Comparison of ENCODE assay signal across 8 mouse cellular contexts in the genomic region with DNA sequence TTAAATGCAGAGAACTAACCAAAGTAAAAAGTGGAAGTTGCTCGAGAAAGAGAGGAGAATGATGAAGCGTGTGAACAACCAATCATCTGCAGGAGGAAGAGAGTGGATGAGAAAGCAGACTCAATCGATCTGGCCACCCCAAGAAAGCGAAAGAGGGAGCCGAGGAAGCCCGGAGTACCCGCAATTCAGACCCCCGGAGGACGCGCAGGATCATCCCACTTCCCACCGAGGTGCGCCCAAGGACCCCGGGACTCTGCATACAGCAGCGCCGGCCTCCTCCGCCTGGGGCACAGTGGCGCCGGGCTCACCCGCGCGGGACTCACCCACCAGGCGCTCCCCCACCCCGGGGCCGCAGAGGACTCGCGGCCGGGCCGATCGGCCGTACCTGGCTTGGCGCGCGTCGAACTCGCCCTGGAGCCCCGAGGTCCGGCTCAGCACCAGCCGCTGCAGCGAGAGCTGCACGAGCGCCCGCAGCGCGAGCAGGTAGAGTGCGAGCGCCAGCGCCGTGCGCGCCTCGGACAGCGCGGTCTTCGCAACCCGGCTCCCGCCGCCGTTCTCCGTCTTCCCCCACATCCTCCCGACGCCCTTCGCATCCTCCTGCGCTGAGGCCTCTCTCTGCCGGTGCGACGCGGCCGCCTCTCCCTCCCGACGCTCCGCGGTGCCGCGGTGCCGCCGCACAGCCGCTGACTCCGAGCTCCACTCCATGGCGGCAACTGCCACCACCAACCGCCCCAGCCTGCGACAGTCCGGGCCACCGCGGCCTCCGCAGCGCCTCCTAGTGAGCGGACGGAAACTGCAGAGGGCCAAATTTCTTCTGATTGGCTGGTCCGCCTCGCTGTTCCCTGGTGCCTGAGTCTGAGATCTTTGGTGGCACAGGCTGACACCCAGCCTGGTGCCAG. TPM values are rescaled to one million over a fixed set of nuclear protein-coding genes. Genes with fewer than 3 reads are reported as not detected.
DNase-seq lines count a peak whose midpoint lies in the region; ATAC-seq and TF ChIP-seq lines count a peak whose summit lies in the region.

A gene (minus strand): TSS at position 765 of the 899 bp plus-strand sequence.

- H3K4me3 ChIP-seq in bone marrow macrophage, adult 2 months (ENCODE audit: insufficient read depth, low read length), result peak within 1 kb of the TSS; percentile 87
- peak within 1 kb of the TSS; percentile 68 for H3K4me3 ChIP-seq in embryonic fibroblast, embryonic 13.5 days (ENCODE audit: insufficient read depth, low read length)
- H3K4me3 ChIP-seq in heart, embryonic 10.5 days, result peak within 1 kb of the TSS; percentile 84
- H3K4me3 ChIP-seq in kidney, embryonic 15.5 days (replicated peaks), result peak within 1 kb of the TSS; percentile 94

- no peaks in the 10 kb centered on the region for H3K4me1 ChIP-seq in bone marrow macrophage, adult 2 months (ENCODE audit: control insufficient read depth, insufficient read depth, low read length)
- H3K4me1 ChIP-seq in embryonic fibroblast, embryonic 13.5 days (ENCODE audit: control insufficient read depth, insufficient read depth, low read length), result no peaks in the 10 kb centered on the region
- 0 out of 2 replicates have a peak, but pooled peaks cover 2% of the 10 kb centered on the region for H3K4me1 ChIP-seq in heart, embryonic 10.5 days
- peaks cover 3% of the 10 kb centered on the region; the same call in 1 of the 2 replicates for H3K4me1 ChIP-seq in kidney, embryonic 15.5 days

- H3K4me2 ChIP-seq in kidney, embryonic 15.5 days, result peak within 1 kb of the TSS; percentile 72

- H3K27ac ChIP-seq in bone marrow macrophage, adult 2 months (ENCODE audit: insufficient read depth, low read depth, low read length), result peak within 1 kb of the TSS; percentile 36
- H3K27ac ChIP-seq in embryonic fibroblast, embryonic 13.5 days (ENCODE audit: insufficient read depth, low read length), result 0 out of 2 replicates have a peak within 1 kb of the TSS, but pooled peaks have one; percentile 8
- peak within 1 kb of the TSS; percentile 90 for H3K27ac ChIP-seq in heart, embryonic 10.5 days
- peak within 1 kb of the TSS; percentile 93 for H3K27ac ChIP-seq in kidney, embryonic 15.5 days

- H3K9ac ChIP-seq in kidney, embryonic 15.5 days, result peak within 1 kb of the TSS; percentile 85

- peaks cover 32% of the 10 kb centered on the region; the same call in 1 of the 2 replicates for H3K27me3 ChIP-seq in heart, embryonic 10.5 days (ENCODE audit: insufficient read depth, poor library complexity, severe bottlenecking)
- no peaks in the 10 kb centered on the region for H3K27me3 ChIP-seq in kidney, embryonic 15.5 days

- TF ChIP-seq POLR2A in bone marrow macrophage, adult 2 months (IDR thresholded peaks at IDR 0.05; ENCODE audit: borderline replicate concordance, low read depth, low read length), result 0 out of 2 replicates have a peak, but pooled peaks have one; percentile 17
- TF ChIP-seq POLR2A in embryonic fibroblast, embryonic 13.5 days (IDR thresholded peaks at IDR 0.05; ENCODE audit: low read depth, low read length), result peak; percentile 87

- peak; percentile 95 for ATAC-seq in kidney, embryonic 15.5 days (replicated peaks; ENCODE audit: low FRiP score)
- peak; percentile 97 for ATAC-seq in monocyte, adult 5-6 weeks (replicated peaks; ENCODE audit: insufficient number of reproducible peaks, low FRiP score, low TSS enrichment, poor library complexity, severe bottlenecking)

- H3K36me3 ChIP-seq in heart, embryonic 10.5 days, result peaks cover 5% of the 10 kb centered on the region; the same call in 1 of the 2 replicates
- peaks cover 10% of the 10 kb centered on the region for H3K36me3 ChIP-seq in kidney, embryonic 15.5 days

- WGBS in heart, embryonic 10.5 days, result under 1% methylated on average over 90 of the region's 90 CpGs
- WGBS in kidney, embryonic 15.5 days, result under 1% methylated on average over 84 of the region's 90 CpGs

- no peaks in the 10 kb centered on the region for H3K9me3 ChIP-seq in heart, embryonic 10.5 days
- H3K9me3 ChIP-seq in kidney, embryonic 15.5 days (replicated peaks), result no peaks in the 10 kb centered on the region

- DNase-seq in A20 (ENCODE audit: low read depth, low spot score) (peak; percentile 95), liver (peak; percentile 95)
- peak; percentile 96 for DNase-seq in heart, embryonic 10.5 days (ENCODE audit: low spot score)
- peak; percentile 98 to 100 for DNase-seq in spleen, postnatal 4 days (ENCODE audit: low spot score in 2 of 2)

- TF ChIP-seq CTCF in bone marrow macrophage, adult 2 months (IDR thresholded peaks at IDR 0.05; ENCODE audit: low read depth, low read length), result no peak
- peak; percentile 74 for TF ChIP-seq CTCF in embryonic fibroblast, embryonic 13.5 days (IDR thresholded peaks at IDR 0.05; ENCODE audit: borderline replicate concordance, insufficient read depth, low read length)

RNA-seq across cellular contexts. Expression of the gene that starts here (rescaled TPM):
- polyA plus RNA-seq in bone marrow macrophage, adult 2 months (2012; ENCODE audit: insufficient read depth, insufficient read length, missing spikeins), result 11.4 and 11.7 TPM in 2 replicates
- 25.1 and 29.4 TPM in 2 replicates for polyA plus RNA-seq in embryonic fibroblast, embryonic 13.5 days (2011; ENCODE audit: insufficient read length, low read depth, missing spikeins)
- 8.1 and 9.5 TPM in 2 replicates for polyA plus RNA-seq in heart, embryonic 10.5 days (2016; fragmentation: Nextera tagmentation; extraction: Ambion mirVana)
- 24.0 and 25.5 TPM in 2 replicates for polyA plus RNA-seq in kidney, embryonic 15.5 days (2015; fragmentation: Nextera tagmentation; extraction: Ambion mirVana)
- 20.6 to 41.9 TPM (median 30.2 TPM) in 3 replicates for total RNA-seq in monocyte, adult 5-6 weeks (2017)

Comparison
In these comparisons a context has a peak if more than half of its experiments do, and no peak if none do; other contexts are left out.
1. Peak in every context shown above with its lines: DNase-seq, ATAC-seq, H3K4me3 ChIP-seq and H3K27ac ChIP-seq.
2. H3K27ac ChIP-seq: peak in every context shown above with its lines; median percentile 93 in kidney, embryonic 15.5 days; 90 in heart, embryonic 10.5 days; 36 in bone marrow macrophage, adult 2 months; 8 in embryonic fibroblast, embryonic 13.5 days.